Mouse (Mus musculus) retina, postnatal 7 days (tissue): Measurements from ENCODE around the gene Dxo.

ENCODE experiments used
- DNase-seq: peaks from one replicate; pipeline ENCODE4 v3.0.0-alpha.2; 2012; ENCODE audit warnings: low read depth, low spot score

The Dxo gene

DNA sequence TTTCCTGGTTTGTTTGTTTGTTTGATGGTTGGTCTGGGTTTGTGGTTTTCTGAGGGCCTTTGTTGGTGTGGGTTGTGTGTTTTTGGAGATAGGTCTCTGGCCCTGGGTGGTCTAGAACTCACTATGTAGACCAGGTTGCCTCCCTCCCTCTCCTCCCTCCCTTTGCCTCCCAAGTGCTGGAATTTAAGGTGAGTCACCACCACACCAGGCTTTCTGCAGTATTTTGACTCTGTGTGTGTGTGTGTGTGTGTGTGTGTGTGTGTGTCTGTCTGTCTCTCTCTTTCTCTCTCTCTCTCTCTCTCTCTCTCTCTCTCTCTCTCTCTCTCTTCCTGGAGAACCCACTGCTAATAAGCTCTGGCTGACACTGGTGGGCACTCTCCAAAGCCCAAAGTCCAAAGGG, 44.3 kb downstream of the Dxo start:
- no peak for DNase-seq

DNA sequence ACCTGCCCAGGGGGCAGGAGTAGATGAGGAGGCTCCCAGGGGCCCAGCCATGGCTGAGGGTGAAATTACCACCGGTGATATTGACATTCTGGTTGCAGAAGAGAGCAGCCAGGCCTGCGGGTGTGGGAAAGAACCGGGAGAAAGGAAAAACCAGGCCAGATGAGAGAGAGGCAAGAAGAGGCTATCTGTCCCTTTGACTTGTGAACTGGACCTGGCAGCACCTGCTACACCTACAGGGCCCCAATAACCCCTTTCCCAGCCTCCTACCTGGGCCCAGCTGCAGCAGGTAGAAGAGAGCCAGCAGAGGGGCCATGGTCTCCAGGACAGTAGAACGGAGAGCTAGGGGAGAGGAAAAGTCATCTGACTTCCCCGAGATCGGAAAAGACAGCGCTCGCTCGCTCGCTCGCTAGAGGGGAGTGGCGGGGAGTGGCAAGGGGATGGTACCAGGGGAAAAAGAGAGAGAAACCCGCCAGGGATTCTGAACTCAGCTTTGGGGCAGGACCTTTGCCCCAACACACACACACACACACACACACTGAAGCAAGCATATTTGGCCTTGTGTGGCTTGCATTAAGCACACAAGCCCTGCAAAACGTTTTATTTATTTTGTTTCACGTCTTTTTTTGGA, 45.0 kb downstream of the Dxo start, which contains the start of gene Gm20547:
Gm20547 (minus strand) TSS at position 360 of the 628 bp plus-strand sequence.
- no peak for DNase-seq

GRCm38 (mm10) chr17:34883332-34883731, 46.5 kb downstream of the Dxo start:
- DNase-seq, result no peak

DNA sequence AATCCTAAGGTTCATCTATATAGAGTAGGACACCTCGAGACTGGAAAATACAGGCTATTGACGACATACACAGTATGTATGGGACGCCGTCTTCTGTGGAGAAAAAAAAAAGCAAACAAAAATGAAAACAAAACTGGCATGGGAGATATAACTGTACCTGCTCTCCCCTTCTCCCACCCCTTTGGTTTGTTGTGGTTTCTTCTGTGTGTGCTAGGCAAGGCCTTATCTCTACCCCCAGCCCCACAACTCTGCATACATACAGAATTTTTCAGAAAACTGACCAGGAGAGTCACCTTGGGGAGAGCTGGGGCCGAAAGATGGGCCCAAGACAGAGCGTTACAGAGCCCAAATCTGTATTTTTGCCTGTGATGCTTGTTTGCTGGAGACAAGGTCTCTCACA, 47.9 kb downstream of the Dxo start:
- no peak for DNase-seq

GRCm38 (mm10) chr17:34885615-34886014, 48.8 kb downstream of the Dxo start:
- no peak for DNase-seq

DNA sequence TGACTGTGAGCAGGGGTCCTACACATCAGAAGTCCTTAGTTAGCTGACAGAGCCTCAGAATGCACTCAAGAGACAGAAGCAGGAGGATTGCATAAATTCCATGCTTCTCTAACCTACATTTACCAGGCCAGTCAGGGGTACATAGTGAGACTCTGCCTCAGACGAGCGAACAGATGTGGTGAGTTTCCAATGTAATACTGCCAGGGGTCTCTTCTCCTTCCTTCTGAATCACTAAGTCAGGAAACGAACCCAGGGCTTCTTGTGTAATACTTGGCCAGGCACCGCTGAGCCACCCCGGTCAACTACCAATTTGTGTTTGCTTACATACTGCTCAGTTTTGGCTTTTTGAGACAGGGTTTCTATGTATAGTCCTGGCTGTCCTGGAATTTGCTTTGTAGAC, 51.1 kb downstream of the Dxo start:
- DNase-seq, result no peak
